Mouse (Mus musculus): ENCODE measurements at regions not wholly inside any gene's neighbourhood (a gene's known extent, or its start where the extent isn't known, plus 50 kb on each side); places are given as distances from the start of the nearest gene placed in this dataset.
A peak's percentile ranks its signal among the peaks of the same experiment; 100 is the strongest.

DNA sequence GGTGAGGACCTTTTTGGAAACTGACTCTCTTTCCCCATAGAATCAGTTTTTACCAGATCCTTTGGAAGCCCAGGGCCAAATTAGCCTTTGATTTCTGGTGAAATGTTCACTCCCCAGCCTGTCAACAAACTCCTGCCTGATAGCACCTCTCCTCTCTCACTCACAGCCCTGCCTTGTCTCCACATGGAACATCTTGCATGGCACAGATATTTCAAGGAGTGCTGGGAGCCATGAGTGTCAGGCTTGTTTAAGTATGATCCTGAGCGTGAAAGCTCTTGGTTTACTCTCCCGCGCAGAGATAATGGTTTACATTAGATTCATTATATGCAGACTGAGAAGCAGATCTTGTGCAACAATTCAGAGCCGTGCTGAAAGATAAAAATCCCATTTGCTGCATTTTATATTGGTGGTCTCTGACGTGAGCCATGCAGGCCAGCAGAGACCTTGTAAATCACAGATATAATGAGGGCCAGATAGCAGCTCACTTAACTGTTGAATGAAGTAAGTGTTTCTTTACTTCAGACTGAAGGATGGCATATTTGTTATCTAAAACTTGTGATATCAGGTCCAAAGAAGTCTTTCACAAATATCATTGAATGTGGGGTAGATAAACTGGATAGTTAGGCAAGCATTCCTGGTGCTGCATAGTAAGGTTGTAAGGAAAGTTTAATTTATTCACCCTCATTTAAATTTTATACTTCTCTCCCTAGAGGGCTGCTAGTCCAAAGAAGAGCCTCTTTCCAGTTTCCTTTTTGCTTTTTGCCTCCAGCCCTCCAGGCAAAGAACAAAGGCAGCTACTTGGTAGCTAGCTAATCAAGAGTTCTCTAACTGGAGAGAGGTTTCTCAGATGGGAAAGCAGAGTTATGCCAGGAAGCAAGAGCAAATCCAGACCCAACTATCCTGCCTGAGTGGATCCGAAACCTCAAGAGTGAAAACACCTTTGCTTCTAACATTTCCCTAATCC is 81.8 kb downstream of the Tbx18 start:
- no peak for DNase-seq (ENCODE audit: extremely low spot score)

DNA sequence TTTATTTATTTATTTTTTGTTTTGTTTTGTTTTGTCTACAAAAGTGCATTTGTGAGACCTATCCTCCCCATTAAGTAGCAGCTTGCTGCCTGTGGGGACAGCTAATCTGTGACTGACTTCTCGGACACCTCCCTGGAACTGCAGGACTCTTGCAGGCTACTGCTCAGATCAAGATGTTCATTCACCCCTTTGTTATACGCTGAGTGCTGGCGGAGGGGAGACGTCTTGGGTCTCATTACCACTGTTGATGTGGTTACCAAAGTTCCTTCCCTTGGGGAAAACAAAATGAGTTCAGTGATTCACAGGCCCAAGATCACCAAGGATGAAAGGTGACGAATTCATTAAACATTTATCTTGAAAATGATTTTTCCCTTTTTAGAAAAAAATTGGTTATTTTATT is 82.7 kb downstream of the Tbx18 start:
- no peak for DNase-seq (ENCODE audit: extremely low spot score)

DNA sequence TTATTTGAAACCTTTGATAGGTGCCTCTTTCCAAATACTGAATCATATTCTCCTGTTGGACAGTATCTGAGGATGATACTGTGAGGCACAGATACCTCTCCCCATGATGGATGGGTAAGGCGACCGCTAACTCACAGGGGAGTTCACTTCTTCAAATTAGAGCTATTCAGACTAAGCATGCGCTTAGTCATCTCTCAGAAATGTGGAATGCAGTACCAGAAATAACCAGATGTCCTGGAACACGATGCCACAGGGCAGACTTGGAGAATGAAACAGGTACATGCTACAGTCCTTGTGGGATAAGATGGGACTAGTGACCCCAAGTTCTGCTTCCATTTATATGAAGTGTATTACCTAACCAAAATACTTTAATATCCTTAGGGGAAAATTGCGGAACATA is 86.0 kb downstream of the Tbx18 start:
- DNase-seq (ENCODE audit: extremely low spot score) = no peak

DNA sequence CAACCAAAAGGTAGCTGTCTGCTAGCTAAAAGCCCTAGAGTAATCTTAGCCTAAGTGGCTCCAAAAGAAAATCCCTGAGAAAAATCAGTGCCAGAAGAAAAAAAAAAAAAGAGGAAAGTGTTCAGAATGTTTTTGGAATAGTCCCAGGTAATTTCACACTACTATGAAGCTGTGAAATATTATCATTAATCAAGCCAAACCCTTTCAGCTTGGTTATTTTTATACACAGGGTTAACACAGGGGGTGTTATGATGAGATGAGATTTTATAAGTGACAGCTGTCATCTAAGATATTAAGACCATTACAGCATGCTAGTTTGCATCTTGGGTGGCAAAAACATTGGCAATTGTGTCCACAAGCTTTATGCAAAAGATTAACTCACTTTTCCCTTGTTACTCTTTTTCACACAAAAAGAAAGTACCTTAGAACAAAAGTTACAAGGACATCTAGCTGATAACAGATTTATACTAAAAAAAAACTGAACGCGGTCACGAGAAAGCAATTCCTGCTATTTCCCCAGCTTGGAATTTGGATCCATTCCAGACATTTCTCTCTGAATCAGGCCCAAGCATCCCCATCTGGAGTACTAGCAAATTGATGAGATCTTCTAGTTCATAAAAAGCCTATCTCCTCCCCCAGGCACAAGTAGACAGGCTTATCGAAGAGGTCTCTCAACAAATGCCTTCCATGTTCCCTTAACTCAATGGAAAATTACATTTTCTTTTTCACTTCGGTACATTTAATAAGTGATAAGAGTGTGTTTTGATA is 97.0 kb downstream of the Tbx18 start:
- no peak for DNase-seq (ENCODE audit: extremely low spot score)

DNA sequence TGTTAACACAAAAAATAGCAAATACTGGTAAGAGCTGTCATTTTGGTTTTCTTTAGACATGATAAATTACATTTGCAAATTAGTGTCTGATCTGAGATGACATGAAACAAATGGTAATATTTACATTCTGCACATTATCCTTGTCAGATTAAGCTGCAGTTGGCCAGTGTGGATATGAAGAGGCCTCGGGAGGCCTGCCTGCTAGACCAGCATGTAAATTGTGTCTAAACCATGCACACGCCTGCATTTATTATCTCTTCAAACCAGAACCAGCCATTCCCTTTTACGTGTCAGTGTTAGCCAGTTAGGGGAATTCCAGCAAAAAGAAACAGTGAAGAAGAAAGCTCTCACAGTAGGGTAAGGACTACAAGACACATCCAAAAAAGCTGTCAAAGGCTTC is 104.6 kb downstream of the Tbx18 start:
- DNase-seq (ENCODE audit: extremely low spot score) = no peak

DNA sequence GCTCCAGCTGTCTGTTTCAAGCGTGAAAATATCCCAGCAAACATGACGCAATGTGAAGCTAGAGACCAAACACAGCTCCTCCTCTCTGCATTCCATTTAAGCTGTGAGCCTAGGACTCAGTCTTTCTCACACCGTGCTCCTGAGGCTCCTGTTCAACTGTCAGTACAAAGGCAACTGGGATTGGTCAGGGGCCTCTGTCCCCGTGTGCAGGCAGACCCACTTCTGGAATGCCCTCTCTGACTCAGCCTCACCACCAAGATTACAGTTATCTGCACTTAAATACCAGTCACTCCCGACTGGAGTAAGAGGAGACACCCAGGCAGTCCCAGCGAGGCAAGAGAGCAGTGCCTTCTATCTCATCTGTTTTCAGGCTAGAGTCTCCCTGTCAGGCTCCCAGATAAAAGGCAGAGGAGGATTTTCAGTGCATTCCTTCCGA is 112.8 kb downstream of the Tbx18 start:
- DNase-seq (ENCODE audit: extremely low spot score) = peak; percentile 34

DNA sequence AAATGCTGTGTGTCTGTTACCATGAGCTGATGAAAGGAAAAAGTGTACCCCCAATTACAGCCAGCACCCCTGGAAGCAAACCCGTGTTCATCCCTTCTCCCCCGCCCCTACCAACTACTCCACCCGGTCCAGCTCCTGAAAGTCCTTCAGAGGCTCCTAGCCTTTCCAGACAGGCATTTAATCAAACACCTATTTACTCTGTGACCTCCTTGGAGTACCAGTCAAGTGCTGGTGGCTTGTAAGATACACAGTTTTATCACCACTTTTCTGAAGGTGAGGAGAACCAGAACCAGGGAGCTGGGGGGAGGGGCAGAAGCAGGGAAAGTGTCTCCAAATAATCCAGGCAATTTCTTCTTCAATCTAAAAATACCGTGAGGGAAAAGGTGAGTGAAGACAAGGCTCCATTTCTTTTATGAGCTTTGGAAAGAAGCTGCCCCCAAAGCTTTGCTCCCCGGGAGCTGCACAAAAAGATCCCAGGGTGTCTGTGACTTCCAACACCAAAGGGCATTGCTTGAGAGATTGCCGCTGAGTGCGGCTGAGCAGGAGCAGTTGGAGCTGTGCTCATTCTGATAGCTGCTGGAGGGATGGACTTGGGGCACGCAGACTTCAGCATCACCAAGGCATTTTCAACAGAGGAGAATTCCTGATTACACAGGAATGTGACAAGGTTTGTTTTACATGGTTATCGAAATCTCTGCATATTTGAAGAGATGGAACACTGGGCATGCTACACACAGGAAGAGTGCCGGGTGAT is 123.0 kb downstream of the Tbx18 start:
- no peak for DNase-seq (ENCODE audit: extremely low spot score)

DNA sequence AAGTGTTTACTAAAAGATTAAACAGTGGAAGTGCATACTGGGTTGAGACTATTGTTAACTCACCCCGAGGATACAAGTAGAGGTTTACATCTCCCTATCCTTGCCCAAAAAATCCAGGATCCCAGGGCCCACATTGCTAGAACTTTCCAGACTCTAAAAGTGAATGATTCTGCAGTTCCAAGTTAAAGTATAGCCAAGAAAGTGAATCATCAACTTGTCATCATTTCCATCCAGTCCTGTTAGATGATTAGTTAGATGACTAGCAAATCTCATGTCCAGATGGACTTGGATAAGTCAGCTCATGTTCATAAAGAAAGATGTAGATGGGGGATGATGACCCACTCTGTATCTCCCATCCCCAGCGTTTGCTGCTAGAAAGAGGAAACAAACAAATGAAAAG is 155.5 kb downstream of the Tbx18 start:
- no peak for DNase-seq (ENCODE audit: extremely low spot score)

DNA sequence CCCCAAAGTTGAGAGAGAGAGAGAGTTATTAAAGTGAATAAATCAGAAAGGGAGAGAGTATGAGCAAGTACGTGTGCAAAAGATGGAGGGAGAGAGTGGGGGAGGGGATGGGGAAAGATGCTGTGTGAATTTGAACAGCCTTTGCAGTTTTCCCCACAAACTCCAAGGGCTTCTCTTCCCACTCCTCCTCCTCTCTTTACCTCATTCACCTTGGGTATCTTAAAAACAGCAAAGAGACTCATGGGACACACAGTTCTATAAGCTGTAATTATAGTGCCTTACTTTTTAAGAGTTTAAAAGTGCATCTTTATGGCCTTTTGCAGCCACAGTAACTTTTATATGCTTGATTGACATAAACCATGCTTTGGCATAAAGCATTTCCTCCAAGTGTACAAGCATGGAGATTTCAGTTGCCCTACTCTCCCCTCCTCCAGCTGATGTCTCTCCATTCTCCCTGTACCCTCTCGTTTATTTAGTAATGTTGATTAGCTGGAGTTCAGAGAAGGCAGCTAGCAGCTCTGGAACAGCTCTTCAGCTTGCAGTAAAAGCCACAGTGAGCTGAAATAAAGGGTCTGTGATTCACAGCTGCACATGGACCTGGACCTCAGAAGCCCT is 156.7 kb downstream of the Tbx18 start:
- DNase-seq (ENCODE audit: extremely low spot score) = no peak

DNA sequence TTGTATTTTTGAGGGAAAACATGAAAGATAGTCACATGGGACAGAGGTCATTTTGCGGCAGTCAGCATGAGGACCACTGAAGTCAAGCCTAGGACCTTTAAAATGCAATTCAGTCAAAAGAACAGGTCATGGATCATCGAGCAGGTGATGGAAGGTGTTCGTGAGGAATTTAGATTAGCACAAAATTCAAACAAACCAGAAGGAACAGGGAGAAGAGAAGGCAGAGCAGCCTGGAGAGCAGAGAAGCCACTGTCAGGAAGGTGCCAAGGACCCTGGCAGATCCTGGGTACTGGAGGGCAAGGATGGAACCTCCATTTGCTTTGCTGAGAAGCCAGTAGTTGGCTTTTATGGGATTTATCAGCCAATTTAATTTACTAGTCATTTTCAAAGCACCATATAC is 167.8 kb downstream of the Tbx18 start:
- DNase-seq (ENCODE audit: extremely low spot score) = no peak

DNA sequence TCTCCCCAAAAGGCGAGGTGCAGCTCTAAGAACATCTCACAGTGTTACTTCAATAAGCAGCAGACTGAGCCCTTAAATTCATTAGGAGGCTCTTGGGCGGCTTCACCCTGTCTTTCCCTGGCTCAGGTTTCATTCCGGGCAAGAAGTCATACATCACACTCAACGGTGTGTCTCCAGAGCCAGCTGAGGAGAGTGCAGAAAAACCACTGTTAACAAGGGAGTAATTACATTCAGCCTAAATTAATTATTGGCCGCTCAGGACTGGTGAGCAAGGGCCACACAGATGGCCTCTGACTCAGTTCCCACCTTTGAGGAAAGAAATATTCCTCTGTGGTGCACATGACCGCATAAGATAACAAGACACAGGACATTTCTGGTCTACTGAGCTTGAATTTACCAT is 168.3 kb downstream of the Tbx18 start:
- DNase-seq (ENCODE audit: extremely low spot score) = peak; percentile 19

DNA sequence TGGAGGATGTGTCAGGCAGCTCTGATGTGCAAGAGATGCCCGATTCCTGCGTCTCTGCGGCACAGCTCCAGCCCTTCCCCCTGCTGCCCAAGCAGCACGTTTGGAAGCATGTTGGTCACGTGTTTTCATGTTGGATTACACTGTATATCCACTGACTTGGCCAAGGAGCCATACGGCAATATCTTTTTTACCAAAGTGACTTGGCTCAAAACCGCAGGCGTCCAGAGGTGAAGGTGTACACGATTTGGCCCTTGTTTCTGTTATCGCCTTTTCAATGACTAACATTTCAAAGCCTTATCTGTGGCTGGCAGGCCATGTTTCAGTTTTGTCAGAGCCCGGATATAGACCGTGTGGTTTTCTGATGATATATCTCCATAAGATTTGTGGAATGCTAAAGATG is 173.2 kb downstream of the Tbx18 start:
- DNase-seq (ENCODE audit: extremely low spot score) = no peak

DNA sequence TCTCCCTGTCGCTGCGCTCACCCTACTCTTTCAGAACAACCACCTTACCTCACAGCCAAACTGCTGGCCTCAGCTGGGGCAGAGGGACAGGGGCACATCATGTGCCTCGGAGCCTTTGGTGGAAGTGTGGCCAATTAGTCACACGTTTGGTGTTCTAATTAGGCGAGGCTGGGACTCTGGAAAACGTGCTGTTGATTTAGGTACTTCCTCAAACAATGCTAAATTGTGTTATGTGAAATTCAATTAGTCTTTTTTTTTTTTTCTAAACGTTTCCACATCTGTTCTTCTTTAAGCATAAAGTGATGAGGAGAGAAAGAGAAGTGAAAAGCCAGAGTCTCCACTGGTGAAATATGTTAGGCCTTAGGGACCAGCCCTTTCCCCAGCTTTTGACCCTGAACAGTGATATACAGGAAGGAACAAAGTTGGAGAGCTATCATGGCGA is 174.1 kb downstream of the Tbx18 start:
- peak; percentile 49 for DNase-seq (ENCODE audit: extremely low spot score)

DNA sequence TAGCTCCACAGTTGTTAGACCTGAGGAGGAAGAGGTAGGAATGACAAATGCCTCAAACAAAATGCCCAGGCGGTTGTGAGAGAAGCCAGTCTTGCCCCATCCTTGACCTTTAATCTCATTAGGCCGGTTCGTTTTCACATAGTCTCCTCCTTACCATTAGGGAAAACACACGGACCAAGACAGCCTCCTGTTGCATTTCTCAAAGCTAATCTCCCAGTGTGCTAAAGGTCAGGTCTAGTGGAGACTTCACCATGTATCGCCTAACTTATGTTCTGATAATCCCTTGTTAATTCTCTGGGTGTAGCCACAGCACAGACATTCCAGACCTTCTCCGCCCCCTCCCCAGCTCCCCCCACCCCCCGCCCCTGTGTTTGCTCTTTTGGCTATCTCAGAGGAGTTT is 174.5 kb downstream of the Tbx18 start:
- no peak for DNase-seq (ENCODE audit: extremely low spot score)

DNA sequence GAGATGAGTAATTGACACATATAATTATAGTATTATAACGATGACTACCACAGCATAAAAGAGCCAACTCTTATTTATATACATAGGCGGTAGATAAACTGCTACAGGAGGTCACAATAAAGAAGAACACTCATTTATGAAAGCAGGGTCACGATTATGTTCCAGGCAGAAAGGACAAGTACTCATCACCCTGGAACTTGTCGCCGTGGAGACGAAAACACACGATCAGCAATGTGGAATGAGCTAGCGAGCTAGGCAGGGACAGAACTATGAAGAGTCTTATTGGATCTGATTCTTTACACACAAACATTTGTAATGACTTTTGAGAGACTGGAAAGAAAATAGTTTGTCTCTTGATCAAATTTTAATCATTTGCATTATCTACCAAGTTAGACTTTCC is 197.9 kb downstream of the Tbx18 start:
- DNase-seq (ENCODE audit: extremely low spot score) = no peak

DNA sequence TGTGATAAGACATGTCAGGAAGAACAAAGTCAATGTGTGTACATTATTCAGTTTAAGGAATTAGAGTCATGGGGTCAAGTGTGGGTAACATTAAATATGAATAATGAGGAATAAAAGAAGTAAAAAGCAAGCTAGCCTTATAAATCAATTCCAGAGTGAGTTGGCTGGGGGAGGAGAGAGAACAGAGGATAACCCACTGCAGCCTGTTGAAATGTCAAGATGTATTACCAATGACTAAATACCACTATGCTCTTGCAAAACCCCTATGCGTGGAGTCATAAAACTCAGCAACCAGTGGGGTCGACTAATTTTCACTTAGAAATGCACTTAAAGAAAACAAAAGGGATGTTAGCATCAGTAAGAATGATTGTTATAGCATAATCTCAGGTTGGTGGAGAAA is 201.2 kb downstream of the Tbx18 start:
- no peak for DNase-seq (ENCODE audit: extremely low spot score)

DNA sequence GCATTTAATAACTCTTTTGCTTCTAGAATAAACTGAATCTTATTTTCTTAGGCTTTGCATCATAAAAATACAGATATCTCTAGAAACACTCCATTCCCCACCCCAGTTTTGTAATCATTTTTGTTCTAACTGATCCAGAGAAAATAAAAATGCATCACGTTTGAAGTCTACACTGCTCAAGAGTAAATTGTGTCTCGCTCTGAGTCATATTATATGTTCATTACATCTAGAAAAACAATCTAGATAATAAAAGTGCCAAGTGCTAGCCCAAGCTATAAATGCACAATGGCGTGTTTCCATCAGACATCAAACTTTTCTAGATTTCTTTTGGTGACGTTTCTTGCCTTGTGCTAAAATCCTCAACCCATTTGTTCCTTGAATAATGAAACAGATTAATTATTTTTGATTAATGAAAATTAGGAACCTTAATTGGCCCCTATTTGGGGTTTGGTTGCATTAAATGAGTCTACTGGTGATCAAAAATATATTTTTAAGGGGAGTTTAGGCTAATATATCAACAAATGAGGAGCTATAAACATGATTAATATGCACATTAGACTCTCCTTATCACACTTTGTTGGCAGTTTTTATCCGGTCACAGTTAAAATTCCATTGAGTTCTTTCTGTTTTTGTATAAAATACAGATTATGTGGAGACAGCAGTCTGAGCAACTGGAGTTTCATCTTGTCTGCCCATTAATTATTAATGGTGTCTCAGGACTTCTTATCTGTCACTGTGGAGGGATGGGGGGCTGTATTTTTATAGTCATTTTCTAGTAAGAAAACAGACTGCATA is 206.0 kb downstream of the Tbx18 start:
- DNase-seq (ENCODE audit: extremely low spot score) = no peak

DNA sequence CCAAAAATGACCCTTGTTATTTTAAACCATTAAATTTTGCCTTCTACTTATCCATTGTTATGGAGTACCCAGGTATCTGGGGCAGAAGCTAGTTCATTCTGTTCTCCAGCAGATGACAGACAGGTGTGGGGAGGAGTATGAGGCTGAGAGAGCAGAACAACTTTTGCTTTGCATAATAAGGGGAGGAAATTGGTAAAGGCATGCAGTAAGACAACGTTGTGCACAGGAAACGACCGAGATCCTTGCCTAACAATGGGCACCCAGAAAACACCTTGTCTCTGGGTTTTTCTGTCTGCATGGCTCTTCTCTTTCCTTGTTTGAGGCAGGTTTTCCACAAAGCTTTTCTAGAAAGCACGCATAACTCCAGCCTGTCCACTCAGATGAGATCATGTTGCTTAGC is 220.4 kb downstream of the Tbx18 start:
- no peak for DNase-seq (ENCODE audit: extremely low spot score)

DNA sequence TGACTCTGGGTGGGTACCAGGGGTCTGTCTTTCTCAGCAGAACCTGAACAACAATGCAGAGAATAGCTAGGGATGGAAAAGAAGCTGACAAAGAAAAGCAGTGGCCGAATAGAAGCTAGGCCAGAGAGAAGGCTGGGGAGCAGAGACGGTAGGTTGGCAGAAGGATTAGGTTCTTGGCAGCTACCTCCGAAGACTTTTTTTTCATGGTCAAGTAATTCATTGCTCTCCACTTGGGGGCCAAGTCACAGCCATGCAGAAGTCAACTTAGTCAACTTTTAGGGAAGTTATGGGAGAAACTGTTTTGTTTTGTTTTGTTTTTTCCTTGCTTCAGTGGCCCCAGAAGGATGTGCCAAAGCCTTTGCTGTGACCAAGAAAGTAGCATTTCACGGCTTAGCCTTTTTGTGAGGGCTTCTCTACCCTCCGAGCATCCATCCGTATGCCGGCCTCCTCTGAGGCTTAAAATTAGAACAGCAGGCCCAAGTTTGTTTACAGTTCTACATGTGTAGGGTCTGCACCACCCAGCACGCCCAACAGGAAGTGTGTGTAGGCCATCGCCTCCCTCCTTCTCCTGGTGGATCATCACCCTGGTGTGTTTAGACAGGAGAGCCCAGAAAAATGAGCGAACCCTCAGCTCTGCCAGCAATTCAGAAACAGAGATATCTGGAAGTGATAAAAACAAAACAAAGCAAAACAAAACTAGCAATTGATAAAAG is 226.2 kb downstream of the Tbx18 start:
- DNase-seq (ENCODE audit: extremely low spot score) = peak; percentile 16

DNA sequence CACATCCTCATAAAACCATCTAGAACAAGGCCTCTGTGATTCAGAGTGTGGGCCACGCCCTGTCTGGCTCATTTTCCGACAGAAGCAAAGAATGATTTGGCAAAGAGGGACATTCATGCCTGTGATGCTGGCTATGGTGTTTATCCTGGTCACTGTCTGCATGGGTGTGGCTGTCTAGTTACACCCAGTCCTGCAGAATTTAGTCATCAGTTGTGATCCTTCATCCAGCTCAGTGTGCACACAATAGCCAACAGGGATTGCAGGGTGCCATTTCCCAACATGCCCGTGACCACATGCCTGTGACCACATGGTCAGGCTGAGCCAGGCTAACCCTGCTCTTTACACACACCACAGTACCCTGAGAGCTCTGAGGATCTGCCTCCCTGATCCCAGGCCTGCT is 208.8 kb upstream of the Cep162 start:
- no peak for DNase-seq (ENCODE audit: extremely low spot score)
